Mouse (Mus musculus): ENCODE data around the gene Art3.
A peak's percentile ranks its signal among the peaks of the same experiment; 100 is the strongest.
"Not testable (repeated sequence)": the region's sequence is repeated elsewhere in the genome, so short reads cannot be mapped to it uniquely, and the experiment has no call there.

Gene Art3

DNA sequence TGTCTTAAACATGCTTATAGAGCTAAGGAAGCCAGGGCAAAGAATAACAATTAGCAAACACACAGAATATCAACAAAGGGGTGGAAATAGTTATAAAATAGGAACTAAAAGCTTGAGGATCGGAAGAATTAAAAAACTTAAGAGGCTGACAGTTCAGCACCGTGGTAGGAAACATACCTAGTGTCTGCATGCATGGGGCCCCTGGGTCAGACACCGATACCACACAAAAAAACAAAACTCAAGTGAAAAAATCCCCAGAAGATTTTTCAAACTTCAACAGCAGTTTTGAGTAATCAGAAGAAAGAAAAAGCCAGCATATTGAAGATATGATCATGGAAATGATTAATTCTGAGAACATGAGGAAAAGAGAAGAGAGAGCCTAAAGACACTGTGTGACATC is 5.1 kb downstream of the Art3 start:
- no peak for DNase-seq (ENCODE audit: low spot score in 2 of 2)

DNA sequence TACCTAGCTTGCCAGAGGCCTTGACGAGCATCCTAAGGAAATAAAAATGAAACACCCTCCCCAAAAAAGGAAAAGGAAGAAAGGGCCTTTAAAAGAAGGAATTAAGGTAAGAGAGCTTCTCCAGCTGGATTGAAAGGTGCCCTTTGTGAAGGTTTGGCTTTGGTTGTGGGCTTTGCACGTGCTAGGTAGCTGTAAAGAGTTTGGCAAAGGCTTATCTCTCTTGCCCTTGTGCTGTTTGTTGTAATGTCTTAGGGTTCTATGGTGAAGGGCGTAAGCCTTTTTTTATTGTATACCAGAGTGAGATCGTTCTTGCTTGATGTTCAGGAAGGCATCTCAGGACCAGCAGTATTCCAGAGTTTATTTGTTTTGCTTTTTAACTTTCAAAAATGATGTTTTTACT is 9.0 kb downstream of the Art3 start:
- DNase-seq (ENCODE audit: low spot score in 2 of 2): no peak

DNA sequence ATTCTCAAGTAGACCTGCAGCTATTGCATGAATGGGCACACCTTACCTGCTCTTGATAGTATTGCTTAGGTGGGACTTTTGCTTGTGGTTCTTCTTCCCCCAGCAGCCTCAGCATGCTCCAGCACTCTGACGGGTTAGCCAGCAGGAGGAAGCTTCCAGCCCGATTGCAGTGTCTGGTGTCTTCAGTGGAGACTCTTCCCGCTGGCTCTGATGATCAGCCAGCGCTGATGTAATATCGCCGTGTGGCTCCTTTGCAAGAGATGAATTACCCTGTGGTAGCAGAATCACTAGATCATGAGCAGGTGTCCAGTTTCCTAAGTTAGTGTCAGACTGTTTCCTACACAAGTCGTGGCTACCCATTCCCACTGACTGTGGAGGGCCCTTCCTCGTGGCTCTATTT is 13.4 kb downstream of the Art3 start:
- no peak for DNase-seq (ENCODE audit: low spot score in 2 of 2)

DNA sequence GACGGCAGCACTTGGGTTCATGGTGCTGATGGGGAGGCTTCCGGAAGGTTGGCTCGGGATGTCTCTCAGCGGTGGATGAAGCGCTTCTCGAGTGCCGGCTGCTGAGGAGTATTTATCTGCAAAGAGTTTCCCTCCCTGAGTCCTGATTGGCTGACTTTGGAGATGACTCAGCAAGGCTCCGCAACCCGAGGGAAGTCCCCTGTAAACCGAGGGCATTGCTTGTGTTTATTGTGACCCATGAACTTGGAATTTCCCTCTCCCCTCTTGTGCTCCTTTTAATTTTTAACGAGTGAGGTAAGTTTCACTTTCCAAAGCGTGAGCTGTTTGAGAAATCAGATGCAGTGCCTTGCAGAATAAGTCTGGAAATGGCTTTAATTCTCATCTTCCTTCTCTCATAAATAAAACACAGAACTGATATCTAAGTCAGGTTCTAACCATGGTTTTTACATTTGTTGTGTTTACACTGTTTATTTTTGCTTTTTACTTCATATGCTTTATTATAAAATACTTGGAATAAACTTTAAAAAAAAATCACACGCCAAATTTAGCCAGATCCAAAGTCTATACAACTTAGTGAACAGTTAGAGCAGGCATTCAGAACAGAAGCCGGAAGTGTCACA is 17.3 kb downstream of the Art3 start, which contains the start of gene Cxcl10:
TSS of gene Cxcl10 (minus strand) at position 96 of the 620 bp plus-strand sequence.
- DNase-seq (ENCODE audit: low spot score in 2 of 2): peak; percentile 57 to 73

DNA sequence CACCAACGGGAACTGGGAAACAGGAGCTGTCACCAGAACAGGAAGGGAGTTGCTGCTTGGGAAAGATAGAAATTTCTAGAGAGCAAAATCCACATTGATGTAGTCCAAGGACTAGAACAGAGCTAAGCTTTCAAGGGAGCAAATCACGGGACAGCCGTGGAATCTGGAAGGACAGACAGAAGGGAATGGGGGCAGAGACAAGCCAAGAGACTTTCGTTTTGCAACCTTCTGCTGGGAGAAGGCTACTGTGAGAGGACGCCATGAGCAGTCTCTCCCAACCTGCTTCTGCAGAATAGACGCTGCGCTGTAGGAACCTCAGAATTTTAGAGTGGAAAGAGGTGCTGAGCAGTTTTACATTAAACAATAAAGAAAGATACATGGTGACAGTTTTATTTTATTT is 18.1 kb downstream of the Art3 start:
- no peak for DNase-seq (ENCODE audit: low spot score in 2 of 2)

DNA sequence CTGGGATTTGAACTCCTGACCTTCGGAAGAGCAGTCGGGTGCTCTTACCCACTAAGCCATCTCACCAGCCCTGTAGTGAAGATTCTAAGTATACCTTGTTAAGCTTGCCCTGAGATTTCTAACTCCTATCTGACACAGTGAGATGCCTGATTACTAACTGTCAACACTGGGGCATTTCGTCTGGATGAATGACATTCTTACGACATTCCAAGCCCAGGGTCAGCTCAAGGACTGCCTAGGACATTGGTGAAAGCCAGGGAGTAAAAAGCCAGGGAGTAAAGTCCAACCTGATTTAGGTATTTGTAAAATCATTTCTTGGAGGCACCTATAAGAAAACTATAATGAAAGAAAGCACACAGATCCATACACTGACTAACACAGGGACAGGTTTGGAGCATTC is 21.1 kb downstream of the Art3 start:
- DNase-seq (ENCODE audit: low spot score in 2 of 2): not testable (repeated sequence)

DNA sequence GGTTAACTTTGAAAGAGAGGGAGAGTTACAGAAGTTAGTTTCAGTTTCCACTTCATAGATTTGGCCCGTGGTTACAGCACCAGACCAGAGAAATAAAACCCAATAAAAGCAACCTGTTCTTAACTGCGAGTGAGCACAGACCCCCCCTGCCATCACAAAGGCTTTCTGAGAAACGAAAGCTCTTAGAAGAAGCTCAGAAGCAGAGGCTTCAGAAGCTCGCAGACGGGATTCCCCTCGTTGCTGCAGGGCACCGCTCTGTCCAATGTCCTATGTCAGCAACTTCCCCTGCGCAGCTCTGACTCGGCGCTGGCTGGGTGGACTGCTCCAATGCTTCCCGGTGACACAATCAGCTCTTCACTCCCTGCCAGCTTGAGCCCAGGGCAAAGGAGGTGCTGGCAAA is 21.9 kb downstream of the Art3 start:
- peak; percentile 37 to 72 for DNase-seq (ENCODE audit: low spot score in 2 of 2)

DNA sequence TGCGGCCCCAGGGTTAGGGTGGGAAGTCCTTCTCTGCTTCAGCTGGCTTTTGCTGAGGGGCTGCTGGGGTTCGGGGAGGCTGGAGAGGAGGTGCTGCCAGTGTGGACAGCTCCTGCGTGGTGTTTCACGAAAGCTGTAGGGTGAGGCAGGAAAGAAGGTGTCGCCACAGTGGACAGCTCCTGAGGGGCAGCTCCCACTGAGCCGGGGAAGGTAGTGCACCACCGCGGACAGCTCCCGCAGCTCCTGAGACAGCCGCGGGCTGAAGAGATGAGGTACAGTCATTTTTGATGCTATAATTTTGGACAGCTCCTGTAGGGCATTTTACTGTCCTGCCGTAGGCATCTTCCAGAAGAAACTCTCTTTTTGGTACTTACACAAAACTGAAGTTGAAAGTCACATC is 26.4 kb downstream of the Art3 start:
- no peak for DNase-seq (ENCODE audit: low spot score in 2 of 2)

DNA sequence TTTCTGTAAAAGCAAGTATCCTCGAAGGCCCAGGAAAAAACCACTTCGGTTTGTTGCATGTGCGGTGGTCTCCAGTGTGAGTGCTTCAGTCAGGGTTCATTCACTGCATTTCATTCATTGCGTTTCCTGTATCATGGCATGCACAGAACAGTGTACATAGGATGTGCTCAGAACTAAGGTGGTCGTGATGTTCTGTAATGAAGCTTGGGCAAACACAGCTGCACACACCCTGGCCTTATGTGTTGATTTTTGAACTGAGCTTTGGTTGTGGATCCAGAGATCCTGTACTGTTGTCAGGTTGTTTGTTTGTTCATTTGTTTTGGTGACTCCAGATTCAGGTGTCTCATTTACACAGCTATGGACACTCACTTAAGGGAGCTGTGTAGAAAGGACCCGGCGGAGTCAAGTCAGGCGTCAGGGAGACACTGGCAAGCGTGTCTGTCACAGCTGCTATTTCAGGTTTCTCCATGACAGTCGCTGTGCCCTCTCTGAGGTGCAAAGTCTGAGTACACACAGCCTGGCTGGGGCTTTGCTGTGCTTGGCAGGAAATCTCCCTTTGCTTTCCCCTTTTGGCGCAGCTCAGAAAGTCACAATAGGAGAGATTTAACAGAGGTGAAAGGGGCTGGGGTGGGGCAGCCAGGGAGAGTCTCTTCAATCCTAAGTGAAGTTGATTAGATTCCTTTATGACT is 27.3 kb downstream of the Art3 start:
- DNase-seq (ENCODE audit: low spot score in 2 of 2): no peak

DNA sequence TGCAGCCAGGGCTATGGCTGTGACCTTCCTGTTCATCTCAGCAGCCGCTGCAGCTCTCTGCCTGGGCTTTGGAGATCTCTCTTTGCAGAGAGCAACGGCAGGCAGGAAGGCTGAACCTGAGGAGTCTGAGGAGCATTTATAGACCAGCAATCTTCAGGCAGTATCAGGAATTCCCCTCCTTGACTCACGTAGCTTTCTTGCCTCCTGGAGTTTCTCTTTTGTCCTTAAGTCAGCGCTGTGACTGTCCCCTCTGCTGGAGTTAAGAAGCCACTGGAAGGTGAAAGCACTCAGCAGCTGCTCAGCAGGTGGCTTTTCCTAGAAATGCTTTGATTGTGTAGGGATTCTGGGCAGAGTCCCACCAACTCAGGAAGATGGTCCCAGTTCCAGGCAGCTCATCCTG is 31.6 kb downstream of the Art3 start:
- no peak for DNase-seq (ENCODE audit: low spot score in 2 of 2)

DNA sequence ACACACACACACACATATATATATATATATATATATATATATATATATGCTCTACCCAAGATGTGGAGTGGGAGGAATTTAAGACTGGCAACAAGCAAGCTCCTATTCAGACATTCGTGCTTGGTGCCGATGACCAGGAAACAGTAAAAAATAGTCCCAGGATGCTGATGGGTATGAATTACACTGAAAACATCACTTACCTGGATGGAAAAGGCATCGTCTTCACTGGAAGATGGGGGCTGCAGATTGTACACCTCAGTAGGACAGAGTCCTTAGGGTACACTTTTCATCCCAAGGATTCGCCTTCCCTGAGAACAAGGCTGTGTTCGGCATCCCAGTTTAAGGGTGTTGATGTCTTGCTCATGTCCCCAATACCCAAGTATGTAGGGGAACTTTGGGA is 32.4 kb downstream of the Art3 start:
- DNase-seq (ENCODE audit: low spot score in 2 of 2): no peak

DNA sequence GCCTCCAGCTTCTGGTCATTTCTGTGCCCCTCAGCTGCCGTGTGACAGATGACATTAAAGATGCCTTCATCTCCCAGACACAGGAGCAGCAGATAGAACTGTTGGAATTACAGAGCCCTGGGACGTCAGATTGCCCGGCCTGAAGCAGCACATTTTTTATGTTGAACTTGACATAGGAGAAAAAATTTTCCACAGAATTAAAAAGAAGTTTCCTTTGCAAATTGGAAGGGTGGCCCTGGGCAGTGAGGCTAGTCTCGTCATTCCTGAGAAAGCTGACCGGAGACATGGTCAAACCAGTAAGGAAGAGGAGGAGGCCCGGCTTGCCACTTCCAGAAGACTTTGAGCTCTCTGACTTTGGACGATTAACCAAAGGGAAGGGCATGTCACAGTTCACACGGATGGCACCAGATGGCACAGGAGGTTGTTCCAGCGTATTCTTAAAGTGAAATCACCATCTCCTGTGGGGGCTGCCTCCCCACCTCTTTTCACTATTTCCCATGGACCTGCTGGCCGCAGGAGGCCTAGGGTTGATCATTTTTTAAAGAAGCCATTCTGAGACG is 33.6 kb downstream of the Art3 start:
- no peak for DNase-seq (ENCODE audit: low spot score in 2 of 2)

DNA sequence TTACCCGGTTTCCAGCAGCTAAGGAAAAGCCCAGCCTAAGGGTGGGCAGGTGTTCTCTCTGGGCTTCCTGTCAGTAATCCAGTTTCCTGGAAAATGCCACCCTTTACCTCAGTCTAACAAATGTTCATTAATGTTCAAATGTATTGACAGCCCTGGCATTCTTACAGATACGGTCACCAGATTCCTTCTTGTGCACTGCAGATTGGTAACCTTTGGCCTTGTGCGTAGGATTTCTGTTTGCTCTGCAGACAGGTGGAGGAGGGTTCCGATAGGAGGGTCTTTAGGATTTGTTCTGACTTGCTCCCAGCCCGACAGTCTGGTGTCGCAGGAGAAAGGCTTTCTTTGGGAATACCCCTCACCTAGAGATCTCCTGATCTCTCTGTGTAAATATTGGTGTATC is 34.9 kb downstream of the Art3 start:
- DNase-seq (ENCODE audit: low spot score in 2 of 2): no peak

DNA sequence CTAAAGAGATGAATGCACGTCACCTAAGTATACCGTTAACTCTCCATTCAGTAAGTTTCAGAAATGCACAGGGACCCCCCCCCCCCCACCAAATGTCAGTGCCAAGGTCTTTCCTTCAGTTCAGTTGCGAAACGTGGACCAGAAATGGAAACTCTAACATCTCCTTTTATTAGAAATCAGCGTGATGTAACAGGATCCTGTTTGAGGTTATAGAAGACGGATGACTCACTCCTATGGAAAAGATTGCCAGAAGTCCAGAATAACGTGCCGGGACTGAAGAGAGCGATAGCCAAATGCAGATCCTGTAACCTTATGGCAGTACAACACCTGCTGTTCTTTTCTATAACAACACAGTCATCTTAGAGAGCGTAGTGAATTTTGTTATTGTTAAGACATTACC is 36.8 kb downstream of the Art3 start:
- no peak for DNase-seq (ENCODE audit: low spot score in 2 of 2)

DNA sequence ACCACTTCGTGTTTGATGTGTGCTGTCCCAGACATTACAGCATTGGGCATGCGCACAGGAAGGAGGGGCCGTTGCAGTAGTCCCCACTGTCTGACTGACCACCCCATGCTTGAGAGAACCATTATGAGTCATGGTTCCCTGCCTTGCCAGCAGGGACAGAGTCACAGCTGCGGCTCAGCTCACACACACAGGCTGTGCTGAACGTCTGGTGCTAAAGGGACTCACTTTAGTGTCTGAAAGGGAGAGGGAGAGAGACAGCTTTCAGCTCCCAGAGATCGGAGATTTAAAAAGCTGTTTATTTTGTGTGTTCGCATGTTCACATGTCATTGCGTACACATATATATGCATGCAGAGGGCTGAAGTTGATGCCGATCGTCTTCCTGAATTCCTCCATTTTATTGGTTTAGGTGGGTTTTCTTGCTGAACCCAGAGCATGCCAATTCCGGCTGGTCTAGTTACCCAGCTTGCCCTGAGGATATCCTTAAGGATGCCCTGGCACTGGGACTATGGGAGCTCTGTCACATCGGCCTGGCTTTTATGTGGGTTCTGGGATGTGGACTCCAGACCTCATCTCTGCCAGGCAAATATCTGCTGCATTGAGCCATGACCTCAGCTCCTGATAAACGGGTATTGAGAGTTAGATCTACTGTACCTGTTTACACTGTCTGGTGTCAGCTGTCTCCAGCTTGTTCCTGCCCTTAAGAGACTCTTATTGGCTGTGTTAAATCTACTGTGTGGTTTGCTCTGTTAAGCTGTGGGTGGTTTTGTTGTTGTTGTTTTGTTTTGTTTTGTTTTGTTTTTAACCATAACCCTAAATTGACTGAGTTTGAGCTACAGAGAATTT is 37.7 kb downstream of the Art3 start:
- peak in 1 of 2 experiments; percentile 23 for DNase-seq (ENCODE audit: low spot score in 2 of 2)

DNA sequence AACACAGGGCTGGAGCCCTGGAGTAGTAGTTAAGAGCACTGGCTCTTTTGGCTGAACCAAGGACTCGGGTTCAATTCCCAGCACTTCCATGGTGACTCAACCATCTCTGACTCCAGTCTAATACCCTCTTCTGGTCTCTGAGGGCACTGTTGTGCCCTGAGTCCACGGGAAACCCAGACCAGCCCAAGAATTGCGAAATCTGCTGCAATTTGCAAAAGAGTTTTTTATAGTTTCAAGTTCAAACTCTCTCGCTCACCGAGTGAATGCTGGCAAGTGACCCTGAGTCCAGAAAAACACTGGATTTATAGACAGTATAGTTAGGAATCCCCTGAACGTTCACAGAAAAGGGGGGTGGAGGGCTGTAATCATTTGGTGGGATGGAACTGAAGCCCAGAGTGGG is 38.8 kb downstream of the Art3 start:
- DNase-seq (ENCODE audit: low spot score in 2 of 2): no peak

DNA sequence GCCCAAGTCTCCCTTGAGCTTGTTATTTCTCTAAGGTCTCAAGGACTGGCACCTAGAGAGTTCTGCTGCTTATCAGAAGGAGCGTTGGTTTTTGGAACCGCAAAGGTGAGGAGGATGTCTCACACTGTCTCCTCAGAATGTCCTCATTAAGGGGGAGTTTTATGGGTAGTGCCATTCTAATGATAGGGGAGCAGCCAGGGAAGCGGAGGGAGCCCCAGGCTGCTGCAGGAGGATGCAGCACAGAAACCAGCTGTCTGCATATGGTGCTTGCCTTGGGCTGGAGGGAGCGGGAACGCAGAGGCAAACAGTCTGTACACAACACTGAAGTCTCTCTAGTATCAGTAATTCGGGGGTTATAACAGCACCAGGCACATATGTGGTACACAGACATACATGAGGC is 39.3 kb downstream of the Art3 start:
- no peak for DNase-seq (ENCODE audit: low spot score in 2 of 2)

DNA sequence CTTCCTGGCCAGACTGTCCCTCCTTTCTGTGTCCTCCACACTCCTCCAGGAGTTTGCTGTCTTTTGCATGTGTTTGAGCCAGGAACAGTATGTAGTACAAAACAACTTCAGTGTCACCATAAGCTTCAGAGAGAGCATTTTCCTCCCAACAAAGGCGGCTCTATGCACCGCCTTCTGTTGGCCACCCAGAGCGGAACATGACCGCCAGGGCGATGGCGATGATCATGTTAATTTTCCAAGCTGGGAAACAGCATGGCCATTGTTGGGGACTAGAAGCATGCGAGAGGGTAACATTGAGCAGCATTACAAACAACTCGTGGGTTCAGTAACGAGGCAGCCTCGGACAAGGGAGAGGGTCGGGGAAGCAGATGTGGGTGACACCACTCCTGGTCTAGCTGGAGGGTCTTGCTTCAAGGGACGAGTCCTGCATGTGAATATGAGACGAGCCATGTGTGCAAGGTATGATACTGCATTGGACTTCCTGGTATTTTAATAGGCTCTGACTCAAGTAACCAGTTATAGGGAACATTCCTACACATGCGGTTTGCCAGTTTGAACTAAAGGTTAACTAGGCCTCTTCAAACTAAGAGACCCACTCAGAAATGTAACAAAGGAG is 39.8 kb downstream of the Art3 start:
- DNase-seq (ENCODE audit: low spot score in 2 of 2): no peak

DNA sequence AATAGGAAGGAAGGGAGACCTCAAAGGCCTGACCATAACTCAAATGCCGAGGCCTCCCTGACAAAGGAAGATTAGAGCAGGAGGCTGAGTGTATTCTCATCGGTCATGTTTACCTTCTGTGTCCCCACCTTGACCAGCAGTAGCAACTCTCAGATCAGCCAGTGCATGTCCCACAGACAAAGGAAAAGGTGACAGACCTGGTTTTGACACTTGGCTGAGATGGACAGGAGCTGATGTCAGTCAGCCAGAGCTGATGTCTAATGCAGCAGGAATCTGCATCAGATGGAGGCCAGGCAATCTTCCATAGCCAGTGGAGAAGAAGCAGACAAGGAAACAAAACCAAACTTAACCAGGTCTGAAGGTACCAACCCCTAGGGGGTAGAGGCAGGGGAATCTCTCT is 41.0 kb downstream of the Art3 start:
- DNase-seq (ENCODE audit: low spot score in 2 of 2): no peak

DNA sequence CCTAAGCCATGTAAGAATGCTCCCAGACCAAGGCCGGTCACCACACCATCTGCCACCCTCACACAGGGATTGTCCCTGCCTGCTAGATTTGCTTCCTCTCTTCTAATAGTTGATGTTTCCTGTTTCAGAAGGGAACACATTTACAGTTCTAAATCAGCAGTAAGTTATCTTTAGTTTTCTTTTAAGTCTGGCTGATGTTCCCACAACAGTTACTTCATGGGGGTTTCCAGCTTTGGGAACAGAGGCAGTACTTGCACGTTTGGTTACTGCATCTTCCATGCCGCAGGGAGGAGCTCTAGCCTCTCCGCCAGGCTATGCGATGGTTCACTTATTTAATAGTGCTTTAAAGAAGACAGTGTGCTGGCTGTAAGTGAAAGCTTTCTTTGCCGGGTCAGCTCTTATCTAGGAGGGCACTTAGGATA is 43.1 kb downstream of the Art3 start:
- no peak for DNase-seq (ENCODE audit: low spot score in 2 of 2)

DNA sequence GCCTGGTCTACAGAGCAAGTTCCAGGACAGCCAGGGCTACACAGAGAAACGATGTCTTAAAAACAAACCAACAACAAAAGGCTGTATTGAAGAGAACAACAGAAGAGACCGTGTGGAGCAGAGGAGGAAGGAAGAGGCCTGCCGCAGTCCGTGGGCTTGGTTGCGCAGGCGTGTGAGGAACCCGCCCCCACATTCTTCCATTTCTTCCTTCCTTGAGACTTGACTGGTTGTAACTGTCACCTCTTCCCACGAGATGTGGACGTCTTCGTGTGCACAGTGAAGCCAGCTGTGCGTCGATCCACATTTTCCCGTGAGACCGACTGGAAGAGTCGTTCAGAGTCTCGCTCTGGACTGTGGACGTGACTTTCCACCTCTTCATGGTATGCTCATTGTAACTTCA is 43.7 kb downstream of the Art3 start:
- peak in 1 of 2 experiments; percentile 50 for DNase-seq (ENCODE audit: low spot score in 2 of 2)

DNA sequence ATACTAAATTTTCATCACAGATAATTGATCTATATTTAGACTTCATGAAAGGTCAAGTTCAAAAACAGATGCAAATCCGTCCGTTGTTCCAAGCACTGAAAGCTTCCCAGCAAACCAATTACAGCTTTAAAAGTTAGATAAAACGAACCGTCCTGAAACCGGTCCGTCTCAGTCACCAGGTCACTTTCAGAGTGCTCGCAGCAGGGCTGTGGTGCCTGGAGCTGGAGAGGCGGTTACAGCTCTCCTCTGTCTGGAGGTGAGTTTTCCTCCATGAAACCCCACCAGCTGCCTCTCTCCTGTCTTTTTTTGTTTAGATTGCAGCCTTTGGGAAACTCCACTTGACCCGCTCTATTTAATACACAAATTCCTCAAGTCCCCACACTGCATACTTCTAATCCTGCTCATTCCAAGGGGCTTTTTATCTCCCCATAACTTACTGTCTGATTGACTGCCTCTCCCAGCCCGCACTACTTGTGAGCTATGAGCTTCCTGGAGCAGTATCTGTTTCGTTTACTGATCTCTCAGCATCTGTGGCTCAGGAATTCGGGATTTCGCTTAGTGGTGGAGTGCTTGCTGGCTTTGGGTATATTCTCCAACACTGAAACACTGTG is 45.3 kb downstream of the Art3 start:
- DNase-seq (ENCODE audit: low spot score in 2 of 2): no peak

Measured in spleen, postnatal 4 days (tissue).